Mouse (Mus musculus): ENCODE measurements around the gene Col25a1.

DNA sequence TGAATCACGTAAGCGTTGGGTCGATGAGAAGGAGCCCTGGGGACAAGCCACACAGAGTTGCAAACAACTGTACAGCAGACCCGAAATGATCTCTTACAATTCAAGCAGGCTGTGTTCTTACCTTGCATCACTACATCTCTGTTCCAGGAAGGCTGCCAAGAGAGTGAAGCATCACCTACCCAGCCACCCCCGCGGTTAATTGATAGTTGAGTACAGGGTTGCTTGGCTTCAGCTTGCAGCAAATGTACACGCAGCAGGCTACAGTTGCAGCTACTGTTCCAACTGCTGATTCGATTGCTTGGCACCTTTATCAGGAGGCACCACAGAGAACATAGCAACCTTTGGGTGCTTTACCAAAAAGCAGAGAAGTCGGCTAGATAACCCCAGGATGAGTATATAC is 133.8 kb downstream of the Col25a1 start:
- no peak for TF ChIP-seq CTCF (IDR thresholded peaks at IDR 0.05)
- TF ChIP-seq EP300 (IDR thresholded peaks at IDR 0.05): no peak

Measured in lung, postnatal 0 days (tissue).